Mouse (Mus musculus): Measurements from ENCODE around the gene Mepce. TPM values are rescaled to one million over a fixed set of nuclear protein-coding genes. Genes with fewer than 3 reads are reported as not detected.

Mepce gene
- total RNA-seq, 1 experiment: 42.3 TPM

DNA sequence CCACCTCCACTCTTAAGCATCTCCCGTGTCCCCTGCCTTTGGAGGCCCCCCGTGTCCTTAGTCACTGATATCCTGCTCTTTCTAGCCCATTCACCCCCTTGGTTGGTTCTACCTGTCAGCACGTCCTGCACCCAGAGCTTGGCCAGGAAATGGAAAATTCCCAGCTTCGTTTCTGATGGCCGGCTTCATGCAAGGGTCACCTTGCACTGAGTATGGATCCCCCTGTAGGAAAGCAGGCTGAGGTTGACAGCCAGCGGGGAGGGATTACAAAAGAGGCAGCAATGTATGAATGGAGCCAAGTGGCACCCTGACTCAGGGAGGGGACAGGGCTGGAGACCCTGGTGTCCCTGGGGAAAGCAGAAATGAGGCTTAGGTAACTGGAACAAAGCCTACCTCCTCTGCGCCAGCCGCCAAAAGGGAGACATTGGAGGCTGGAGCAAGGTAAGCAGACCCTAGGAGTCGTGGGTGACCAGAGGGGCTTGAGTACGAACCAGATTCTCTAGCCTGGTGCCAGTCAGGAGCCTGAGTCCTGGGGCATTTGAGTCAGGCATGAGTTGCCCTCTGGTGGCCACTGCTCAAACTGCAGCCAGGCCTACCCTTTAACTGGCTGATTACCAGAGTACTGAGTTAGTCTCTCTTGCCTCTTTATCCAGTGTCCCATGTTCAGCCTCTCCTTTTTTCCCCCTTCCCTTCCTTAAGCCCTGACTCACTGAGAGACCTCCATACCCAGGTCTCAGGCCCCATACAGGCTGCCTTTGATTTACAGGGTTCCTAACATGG, 30.4 kb downstream of the Mepce start:
- TF ChIP-seq CHD2 (IDR thresholded peaks at IDR 0.05; ENCODE audit: low read depth, low read length) (no peak), ZC3H11A (IDR thresholded peaks at IDR 0.05; ENCODE audit: borderline replicate concordance, low read depth, low read length) (peak; percentile 89)
- in situ Hi-C loops (cut with MboI; ENCODE audit: low sequenced_read_pairs in 2 of 2, unreplicated experiment in 2 of 2): no loop called here
- peak; percentile 71 for DNase-seq (ENCODE audit: low read depth, low spot score)
- Histone ChIP-seq H3K9ac (ENCODE audit: insufficient read depth, low read depth, low read length, poor library complexity, severe bottlenecking) (no peak overlapping the region), H3K27ac (ENCODE audit: insufficient read depth, low read depth, low read length, poor library complexity, severe bottlenecking) (no peak overlapping the region; the same call in 1 of the 2 replicates), H3K36me3 (ENCODE audit: control insufficient read depth, insufficient read depth, low read length, poor library complexity, severe bottlenecking) (peaks cover 10% of the 10 kb centered on the region), H3K4me1 (ENCODE audit: control insufficient read depth in 2 of 2, insufficient read depth in 2 of 2, low read length in 2 of 2, poor library complexity in 1 of 2) (peaks cover 4 to 39% of the 10 kb centered on the region in 2 experiments; a peak in 3 of 4 replicates), H3K9me3 (ENCODE audit: control insufficient read depth, insufficient read depth, low read depth, low read length) (no peaks in the 10 kb centered on the region), H3K4me3 (ENCODE audit: insufficient read depth in 1 of 2, low read depth in 1 of 2, low read length in 2 of 2, poor library complexity in 1 of 2, severe bottlenecking in 1 of 2) (no peak overlapping the region)

DNA sequence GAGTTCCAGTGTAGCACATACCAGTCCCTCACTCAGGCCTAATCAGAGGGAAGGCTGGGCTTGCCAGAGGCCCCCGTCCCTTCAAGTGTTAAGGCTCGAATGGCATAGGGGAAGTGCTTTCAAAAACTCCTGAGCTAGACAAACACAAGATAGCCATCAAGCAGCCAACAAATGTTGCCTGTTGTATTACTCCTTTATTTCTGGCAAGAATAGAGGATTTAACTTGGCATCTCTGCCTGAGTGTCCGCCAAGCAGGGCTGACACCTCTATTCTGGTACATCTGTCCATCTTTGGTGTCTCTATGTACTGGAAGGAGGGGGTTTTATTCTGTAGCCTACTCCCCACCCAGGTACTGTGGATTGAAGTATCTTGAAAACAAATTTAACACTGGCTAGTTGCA, 31.3 kb downstream of the Mepce start:
- Histone ChIP-seq H3K9ac (ENCODE audit: insufficient read depth, low read depth, low read length, poor library complexity, severe bottlenecking) (no peak overlapping the region), H3K27ac (ENCODE audit: insufficient read depth, low read depth, low read length, poor library complexity, severe bottlenecking) (no peak overlapping the region), H3K36me3 (ENCODE audit: control insufficient read depth, insufficient read depth, low read length, poor library complexity, severe bottlenecking) (peaks cover 13% of the 10 kb centered on the region), H3K4me3 (ENCODE audit: insufficient read depth in 1 of 2, low read depth in 1 of 2, low read length in 2 of 2, poor library complexity in 1 of 2, severe bottlenecking in 1 of 2) (no peak overlapping the region), H3K4me1 (ENCODE audit: control insufficient read depth in 2 of 2, insufficient read depth in 2 of 2, low read length in 2 of 2, poor library complexity in 1 of 2) (peaks cover 7 to 48% of the 10 kb centered on the region in 2 experiments; a peak in 3 of 4 replicates), H3K9me3 (ENCODE audit: control insufficient read depth, insufficient read depth, low read depth, low read length) (no peaks in the 10 kb centered on the region)
- TF ChIP-seq CHD2 (IDR thresholded peaks at IDR 0.05; ENCODE audit: low read depth, low read length): no peak
- no peak for TF ChIP-seq MAFK (IDR thresholded peaks at IDR 0.05; ENCODE audit: insufficient read depth, low read depth, low read length)
- no peak for TF ChIP-seq ZC3H11A (IDR thresholded peaks at IDR 0.05; ENCODE audit: borderline replicate concordance, low read depth, low read length)
- TF ChIP-seq HCFC1 (IDR thresholded peaks at IDR 0.05; ENCODE audit: borderline replicate concordance, insufficient read depth, low read length): no peak
- TF ChIP-seq ZNF384 (IDR thresholded peaks at IDR 0.05; ENCODE audit: low read depth, low read length): no peak
- DNase-seq (ENCODE audit: low read depth, low spot score): no peak
- in situ Hi-C loops (cut with MboI; ENCODE audit: low sequenced_read_pairs in 2 of 2, unreplicated experiment in 2 of 2): no loop called here

- TF ChIP-seq HCFC1 (IDR thresholded peaks at IDR 0.05; ENCODE audit: borderline replicate concordance, insufficient read depth, low read length): no peak
- no peak for TF ChIP-seq MAFK (IDR thresholded peaks at IDR 0.05; ENCODE audit: insufficient read depth, low read depth, low read length)
- TF ChIP-seq CHD2 (IDR thresholded peaks at IDR 0.05; ENCODE audit: low read depth, low read length): no peak
- TF ChIP-seq ZC3H11A (IDR thresholded peaks at IDR 0.05; ENCODE audit: borderline replicate concordance, low read depth, low read length): no peak
- TF ChIP-seq ZNF384 (IDR thresholded peaks at IDR 0.05; ENCODE audit: low read depth, low read length): no peak
- no peak overlapping the region for H3K4me3 ChIP-seq (ENCODE audit: insufficient read depth in 1 of 2, low read depth in 1 of 2, low read length in 2 of 2, poor library complexity in 1 of 2, severe bottlenecking in 1 of 2)
- peaks cover 15% of the 10 kb centered on the region for H3K36me3 ChIP-seq (ENCODE audit: control insufficient read depth, insufficient read depth, low read length, poor library complexity, severe bottlenecking)
- peaks cover 7 to 52% of the 10 kb centered on the region in 2 experiments; a peak in 3 of 4 replicates for H3K4me1 ChIP-seq (ENCODE audit: control insufficient read depth in 2 of 2, insufficient read depth in 2 of 2, low read length in 2 of 2, poor library complexity in 1 of 2)
- H3K9me3 ChIP-seq (ENCODE audit: control insufficient read depth, insufficient read depth, low read depth, low read length): no peaks in the 10 kb centered on the region
- no peak overlapping the region for H3K27ac ChIP-seq (ENCODE audit: insufficient read depth, low read depth, low read length, poor library complexity, severe bottlenecking)
- no peak overlapping the region for H3K9ac ChIP-seq (ENCODE audit: insufficient read depth, low read depth, low read length, poor library complexity, severe bottlenecking)
- in situ Hi-C loops (cut with MboI; ENCODE audit: low sequenced_read_pairs in 2 of 2, unreplicated experiment in 2 of 2): no loop called here
- no peak for DNase-seq (ENCODE audit: low read depth, low spot score)
These were observed 32.0 kb downstream of the Mepce start for GRCm38 (mm10) chr5:137755425-137755824.

GRCm38 (mm10) chr5:137753111-137753832, 34.2 kb downstream of the Mepce start:
- Histone ChIP-seq H3K9me3 (ENCODE audit: control insufficient read depth, insufficient read depth, low read depth, low read length) (no peaks in the 10 kb centered on the region), H3K9ac (ENCODE audit: insufficient read depth, low read depth, low read length, poor library complexity, severe bottlenecking) (no peak overlapping the region), H3K27ac (ENCODE audit: insufficient read depth, low read depth, low read length, poor library complexity, severe bottlenecking) (no peak overlapping the region; the same call in 1 of the 2 replicates), H3K4me3 (ENCODE audit: insufficient read depth in 1 of 2, low read depth in 1 of 2, low read length in 2 of 2, poor library complexity in 1 of 2, severe bottlenecking in 1 of 2) (no peak overlapping the region), H3K4me1 (ENCODE audit: control insufficient read depth in 2 of 2, insufficient read depth in 2 of 2, low read length in 2 of 2, poor library complexity in 1 of 2) (peaks cover 5 to 46% of the 10 kb centered on the region in 2 experiments; a peak in 3 of 4 replicates), H3K36me3 (ENCODE audit: control insufficient read depth, insufficient read depth, low read length, poor library complexity, severe bottlenecking) (peaks cover 12% of the 10 kb centered on the region; the same call in 1 of the 2 replicates)
- in situ Hi-C loops (cut with MboI; ENCODE audit: low sequenced_read_pairs in 2 of 2, unreplicated experiment in 2 of 2): no loop called here
- TF ChIP-seq HCFC1 (IDR thresholded peaks at IDR 0.05; ENCODE audit: borderline replicate concordance, insufficient read depth, low read length) (no peak), MAFK (IDR thresholded peaks at IDR 0.05; ENCODE audit: insufficient read depth, low read depth, low read length) (no peak), CHD2 (IDR thresholded peaks at IDR 0.05; ENCODE audit: low read depth, low read length) (no peak), ZNF384 (IDR thresholded peaks at IDR 0.05; ENCODE audit: low read depth, low read length) (no peak), ZC3H11A (IDR thresholded peaks at IDR 0.05; ENCODE audit: borderline replicate concordance, low read depth, low read length) (no peak)
- no peak for DNase-seq (ENCODE audit: low read depth, low spot score)

Data from ES-E14 (cell line).